Comparison of ENCODE assay signal across 22 mouse cellular contexts in the genomic region with DNA sequence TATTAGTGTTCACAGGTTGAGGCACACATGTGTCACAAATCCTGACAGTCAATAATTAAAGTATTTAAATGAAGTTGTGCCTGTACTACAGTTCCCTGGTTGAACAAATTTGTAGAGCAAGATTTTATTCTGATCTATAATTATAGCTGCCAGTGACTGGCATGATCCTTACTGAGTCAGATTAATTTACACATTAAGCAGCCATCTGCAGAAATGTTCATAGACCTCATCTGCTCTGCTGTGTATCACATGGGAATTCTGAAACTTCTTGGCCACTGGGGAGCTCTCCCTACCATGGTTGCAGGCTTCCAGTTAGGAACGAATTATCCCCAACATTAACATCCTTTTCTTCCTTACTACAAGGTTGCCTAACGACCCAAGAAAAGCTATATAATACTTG.
DNase-seq lines count a peak whose midpoint lies in the region; ATAC-seq and TF ChIP-seq lines count a peak whose summit lies in the region.
"Had no signal": no experiment of that assay in that cellular context is flagged by ENCODE, and none has a peak within 500 bp of the region (broad histone marks: within the 10 kb centered on the region; RNA-seq: fewer than 3 reads in every experiment).

No protein-coding gene starts in this region.

- H3K9ac ChIP-seq in forebrain, embryonic 13.5 days = no peak overlapping the region
- no peak overlapping the region for H3K9ac ChIP-seq in forebrain, embryonic 15.5 days (replicated peaks)
- no peak overlapping the region for H3K9ac ChIP-seq in forebrain, postnatal 0 days
- no peak overlapping the region for H3K9ac ChIP-seq in midbrain, embryonic 16.5 days (ENCODE audit: low read depth, low read length)
- H3K9ac ChIP-seq: embryonic facial prominence, embryonic 13.5 days; embryonic facial prominence, embryonic 15.5 days had no signal

- no peak overlapping the region for H3K27ac ChIP-seq in forebrain, embryonic 13.5 days
- H3K27ac ChIP-seq in forebrain, embryonic 10.5 days = no peak overlapping the region
- H3K27ac ChIP-seq in forebrain, embryonic 15.5 days (replicated peaks) = no peak overlapping the region
- H3K27ac ChIP-seq in forebrain, postnatal 0 days (ENCODE audit: low read depth, low read length) = no peak overlapping the region
- no peak overlapping the region for H3K27ac ChIP-seq in midbrain, embryonic 16.5 days (ENCODE audit: low read length)
- H3K27ac ChIP-seq: embryonic facial prominence, embryonic 13.5 days; embryonic facial prominence, embryonic 15.5 days; gastrocnemius, adult 2 months had no signal

- no peaks in the 10 kb centered on the region for H3K27me3 ChIP-seq in forebrain, embryonic 13.5 days
- H3K27me3 ChIP-seq in forebrain, embryonic 10.5 days (ENCODE audit: poor library complexity, severe bottlenecking) = no peaks in the 10 kb centered on the region
- H3K27me3 ChIP-seq in forebrain, embryonic 15.5 days = no peaks in the 10 kb centered on the region
- no peaks in the 10 kb centered on the region for H3K27me3 ChIP-seq in forebrain, postnatal 0 days (ENCODE audit: insufficient read depth, low read length)
- no peaks in the 10 kb centered on the region for H3K27me3 ChIP-seq in midbrain, embryonic 16.5 days (ENCODE audit: control insufficient read depth, insufficient read depth, low read depth, low read length)
- H3K27me3 ChIP-seq: embryonic facial prominence, embryonic 13.5 days; embryonic facial prominence, embryonic 15.5 days had no signal

- H3K36me3 ChIP-seq in forebrain, embryonic 13.5 days (ENCODE audit: poor library complexity, severe bottlenecking) = no peaks in the 10 kb centered on the region
- H3K36me3 ChIP-seq in forebrain, embryonic 10.5 days (replicated peaks) = no peaks in the 10 kb centered on the region
- no peaks in the 10 kb centered on the region for H3K36me3 ChIP-seq in forebrain, embryonic 15.5 days
- H3K36me3 ChIP-seq in forebrain, postnatal 0 days (ENCODE audit: insufficient read depth) = no peaks in the 10 kb centered on the region
- no peaks in the 10 kb centered on the region for H3K36me3 ChIP-seq in midbrain, embryonic 16.5 days (ENCODE audit: control insufficient read depth, insufficient read depth, low read length)
- H3K36me3 ChIP-seq: embryonic facial prominence, embryonic 13.5 days; embryonic facial prominence, embryonic 15.5 days had no signal

- peak; percentile 61; the same call in 1 of the 2 replicates for ATAC-seq in forebrain, embryonic 13.5 days
- ATAC-seq in forebrain, embryonic 15.5 days (replicated peaks) = peak; percentile 66
- peak; percentile 32; the same call in 1 of the 2 replicates for ATAC-seq in forebrain, postnatal 0 days
- no peak for ATAC-seq in midbrain, embryonic 16.5 days
- no peak for ATAC-seq in megakaryocyte progenitor cell, adult 5-6 weeks (replicated peaks; ENCODE audit: poor library complexity)

- H3K4me3 ChIP-seq in forebrain, embryonic 13.5 days = no peak overlapping the region
- H3K4me3 ChIP-seq in forebrain, embryonic 10.5 days = no peak overlapping the region
- H3K4me3 ChIP-seq in forebrain, embryonic 15.5 days = no peak overlapping the region
- H3K4me3 ChIP-seq in forebrain, postnatal 0 days (ENCODE audit: low read depth, low read length) = no peak overlapping the region
- H3K4me3 ChIP-seq in midbrain, embryonic 16.5 days (ENCODE audit: low read depth, low read length) = no peak overlapping the region
- H3K4me3 ChIP-seq: embryonic facial prominence, embryonic 13.5 days; embryonic facial prominence, embryonic 15.5 days; erythroblast, embryonic 14.5 days; gastrocnemius, adult 2 months had no signal

- TF ChIP-seq CTCF in brain, embryonic 14.5 days (IDR thresholded peaks at IDR 0.05; ENCODE audit: borderline replicate concordance, extremely low read depth, insufficient read depth, insufficient read length) = no peak
- no peak for TF ChIP-seq CTCF in forebrain, postnatal 0 days (IDR thresholded peaks at IDR 0.05; ENCODE audit: low read depth)

- H3K4me1 ChIP-seq in forebrain, embryonic 13.5 days = no peaks in the 10 kb centered on the region
- no peaks in the 10 kb centered on the region for H3K4me1 ChIP-seq in forebrain, embryonic 10.5 days
- H3K4me1 ChIP-seq in forebrain, embryonic 15.5 days = peaks cover 6% of the 10 kb centered on the region; the same call in 1 of the 2 replicates
- no peaks in the 10 kb centered on the region for H3K4me1 ChIP-seq in forebrain, postnatal 0 days (ENCODE audit: insufficient read depth)
- no peaks in the 10 kb centered on the region for H3K4me1 ChIP-seq in midbrain, embryonic 16.5 days (ENCODE audit: control insufficient read depth, insufficient read depth, low read length)
- H3K4me1 ChIP-seq: embryonic facial prominence, embryonic 13.5 days; embryonic facial prominence, embryonic 15.5 days had no signal

- WGBS in forebrain, embryonic 13.5 days = 43% methylated on average over 2 of the region's 2 CpGs
- 76% methylated on average over 2 of the region's 2 CpGs for WGBS in forebrain, embryonic 10.5 days
- 41% methylated on average over 2 of the region's 2 CpGs for WGBS in forebrain, embryonic 15.5 days
- 46% methylated on average over 2 of the region's 2 CpGs for WGBS in forebrain, postnatal 0 days
- 58% methylated on average over 2 of the region's 2 CpGs for WGBS in midbrain, embryonic 16.5 days

- no peak overlapping the region for H3K4me2 ChIP-seq in forebrain, embryonic 13.5 days
- H3K4me2 ChIP-seq in forebrain, embryonic 15.5 days (replicated peaks) = no peak overlapping the region
- no peak overlapping the region for H3K4me2 ChIP-seq in forebrain, postnatal 0 days (ENCODE audit: low read depth)
- H3K4me2 ChIP-seq in midbrain, embryonic 16.5 days (ENCODE audit: low read length) = no peak overlapping the region
- H3K4me2 ChIP-seq: embryonic facial prominence, embryonic 13.5 days; embryonic facial prominence, embryonic 15.5 days had no signal

- no peak for TF ChIP-seq POLR2A in brain, embryonic 14.5 days (IDR thresholded peaks at IDR 0.05; ENCODE audit: borderline replicate concordance, extremely low read depth, insufficient read depth, insufficient read length, poor library complexity, severe bottlenecking)

- no peaks in the 10 kb centered on the region for H3K9me3 ChIP-seq in forebrain, embryonic 13.5 days (replicated peaks)
- no peaks in the 10 kb centered on the region for H3K9me3 ChIP-seq in forebrain, embryonic 10.5 days
- H3K9me3 ChIP-seq in forebrain, embryonic 15.5 days = no peaks in the 10 kb centered on the region
- H3K9me3 ChIP-seq in forebrain, postnatal 0 days (ENCODE audit: low read length) = no peaks in the 10 kb centered on the region
- H3K9me3 ChIP-seq in midbrain, embryonic 16.5 days (replicated peaks; ENCODE audit: control insufficient read depth, low read length, poor library complexity, severe bottlenecking) = no peaks in the 10 kb centered on the region
- H3K9me3 ChIP-seq: embryonic facial prominence, embryonic 13.5 days; embryonic facial prominence, embryonic 15.5 days had no signal

- no peak for DNase-seq in forebrain, embryonic 10.5 days (ENCODE audit: extremely low spot score, low spot score)
- peak; percentile 51 for DNase-seq in brain, embryonic 14.5 days (ENCODE audit: low read depth)
- peak; percentile 3 for DNase-seq in forebrain, postnatal 0 days
- DNase-seq in liver = no peak
- DNase-seq: adrenal gland, adult 2 months; adrenal gland, postnatal 10 days; adrenal gland, postnatal 36 days; cerebellum, adult 11 months; cerebellum, adult 18-20 months; cerebellum, adult 8-10 months; cerebellum, adult 9-11 months; cerebellum, postnatal 14 days; cerebellum, postnatal 36 days; embryo, embryonic 11 days; gastrocnemius, adult 2 months had no signal

Comparison
In these comparisons a context has a peak if more than half of its experiments do, and no peak if none do; other contexts are left out.
1. DNase-seq: peak in brain, embryonic 14.5 days (single experiment) and forebrain, postnatal 0 days (single experiment); none in forebrain, embryonic 10.5 days (single experiment) and liver (single experiment).
2. ATAC-seq: peak in forebrain, embryonic 13.5 days (single experiment), forebrain, embryonic 15.5 days (single experiment) and forebrain, postnatal 0 days (single experiment); none in midbrain, embryonic 16.5 days (single experiment) and megakaryocyte progenitor cell, adult 5-6 weeks (single experiment).